Mouse (Mus musculus): ENCODE measurements around the gene Cchcr1.
"Not testable (repeated sequence)": the region's sequence is repeated elsewhere in the genome, so short reads cannot be mapped to it uniquely, and the experiment has no call there.

Gene Cchcr1

DNA sequence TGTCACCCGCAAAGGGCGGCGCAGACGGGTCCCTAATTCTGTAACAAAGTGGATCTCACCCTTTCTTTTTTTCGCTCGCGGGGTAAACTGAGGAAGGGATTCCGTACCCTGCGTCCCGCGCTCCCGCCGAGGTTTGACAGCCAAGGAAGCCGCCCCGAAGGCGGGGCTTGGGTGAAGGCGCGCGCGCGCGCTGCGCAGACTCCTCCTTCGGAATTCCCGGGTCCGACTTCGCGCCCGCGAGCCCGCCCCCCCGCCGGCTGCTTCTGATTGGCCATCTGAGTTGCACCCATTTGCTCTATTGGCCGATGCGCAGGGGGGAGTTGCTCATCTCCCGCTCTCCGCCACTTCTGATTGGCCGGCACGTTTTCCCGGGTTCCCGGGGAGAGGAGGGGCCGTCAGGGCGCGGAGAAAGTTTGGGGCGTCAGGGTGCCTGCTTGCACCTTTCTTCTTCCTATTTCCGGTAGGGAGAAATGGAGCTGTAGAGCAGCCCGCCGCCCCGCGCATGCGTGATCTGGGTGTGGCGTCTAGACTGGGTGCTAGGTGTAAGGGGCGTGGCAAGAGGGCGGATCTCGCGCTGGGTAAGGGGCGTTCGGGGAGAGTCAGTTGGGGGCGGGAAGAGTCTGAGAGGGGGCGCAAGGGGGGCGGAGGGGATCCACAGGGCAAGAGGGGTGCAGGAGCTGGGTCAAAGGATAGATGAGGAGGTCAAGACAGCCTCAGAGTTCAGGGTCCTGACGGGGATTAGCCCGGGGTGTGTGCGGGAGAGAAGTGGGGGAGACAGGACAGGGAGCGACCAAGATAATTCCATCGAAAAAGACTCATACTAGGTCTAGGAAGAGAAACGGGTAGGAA lies at the start of gene Cchcr1, which contains the start of gene Tcf19:
TSS of gene Cchcr1 (plus strand) at position 449 of the 849 bp plus-strand sequence.
TSS of gene Tcf19 (minus strand) at position 173 of the 849 bp plus-strand sequence.
- in situ Hi-C loops (cut with MboI, MseI), result loop anchor here (5.0 kb wide), 1 partner anchor 95 kb away; the partner anchor contains the start of gene H2-Q6

DNA sequence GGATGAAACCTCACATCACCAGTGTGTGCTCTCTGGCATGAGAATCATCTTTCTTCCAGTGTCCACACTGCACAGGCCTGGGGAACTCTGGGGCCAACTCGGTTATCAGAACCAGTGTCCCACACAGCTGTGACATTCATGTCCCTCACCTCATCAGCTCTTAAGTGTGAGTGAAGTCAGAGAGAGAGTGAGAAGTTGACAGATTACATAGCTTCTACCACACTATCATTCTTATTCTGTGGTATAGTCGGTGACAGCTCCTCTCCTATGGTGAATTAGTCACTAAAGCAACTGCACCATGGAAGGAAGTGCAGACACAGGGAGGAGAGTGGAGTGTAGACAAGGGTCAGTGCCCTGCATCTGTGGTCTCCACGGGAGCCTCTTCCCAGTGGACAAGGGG lies 48.0 kb upstream of the Cchcr1 start:
- in situ Hi-C loops (cut with MboI, MseI), result not testable (repeated sequence)

DNA sequence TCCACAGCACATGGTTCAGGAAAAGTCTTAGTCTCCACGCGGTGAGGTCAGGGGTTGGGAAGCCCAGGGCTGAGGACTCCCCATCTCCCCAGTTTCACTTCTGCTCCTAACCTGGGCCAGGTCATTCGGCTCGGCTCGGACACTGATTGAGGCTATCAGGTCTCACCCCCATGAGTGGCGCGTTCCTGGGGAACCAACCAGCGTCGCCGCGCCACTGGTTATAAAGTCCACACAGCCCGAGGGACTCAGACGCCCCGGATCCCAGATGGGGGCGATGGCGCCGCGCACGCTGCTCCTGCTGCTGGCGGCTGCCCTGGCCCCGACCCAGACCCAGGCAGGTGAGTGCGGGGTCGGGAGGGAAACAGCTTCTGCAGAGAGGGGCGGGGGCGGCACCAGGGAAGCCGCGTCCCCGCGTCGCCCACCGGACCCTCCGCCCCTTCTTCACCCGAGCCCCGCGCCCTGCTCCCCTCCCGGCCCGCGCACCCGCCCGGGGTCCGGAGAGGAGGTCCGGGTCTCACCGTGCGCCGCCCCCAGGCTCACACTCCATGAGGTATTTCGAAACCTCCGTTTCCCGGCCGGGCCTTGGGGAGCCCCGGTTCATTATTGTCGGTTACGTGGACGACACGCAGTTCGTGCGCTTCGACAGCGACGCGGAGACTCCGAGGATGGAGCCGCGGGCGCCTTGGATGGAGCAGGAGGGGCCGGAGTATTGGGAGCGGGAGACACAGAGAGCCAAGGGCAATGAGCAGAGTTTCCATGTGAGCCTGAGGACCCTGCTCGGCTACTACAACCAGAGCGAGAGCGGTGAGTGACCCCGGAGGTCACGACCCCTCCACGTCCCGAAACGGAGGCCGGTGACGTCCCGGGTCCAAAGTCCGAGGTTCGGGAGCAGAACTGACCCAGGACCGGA lies 46.8 kb upstream of the Cchcr1 start, which contains the start of gene H2-Q10:
TSS of gene H2-Q10 (plus strand) at position 248 of the 910 bp plus-strand sequence.
- in situ Hi-C loops (cut with MboI, MseI), result no loop called here

DNA sequence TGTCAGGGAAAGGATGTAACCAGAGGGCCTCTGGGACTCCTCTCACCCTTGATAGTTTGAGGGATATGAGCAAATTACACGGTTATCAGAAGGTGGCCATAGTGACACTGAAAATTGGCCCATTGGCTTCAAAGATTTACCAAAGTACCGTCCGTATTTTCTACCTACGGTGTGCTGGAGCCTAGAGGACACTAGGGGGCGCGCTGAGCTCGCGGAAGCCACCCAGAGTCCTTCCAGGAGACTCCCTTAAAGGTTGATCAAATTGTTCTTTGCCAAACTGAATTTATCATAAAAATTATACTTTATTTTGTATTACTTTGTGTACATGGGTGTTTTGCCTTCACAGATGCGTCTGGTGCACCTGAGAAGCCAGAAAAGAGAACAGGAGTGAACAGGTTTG lies 32.8 kb upstream of the Cchcr1 start:
- in situ Hi-C loops (cut with MboI, MseI), result no loop called here

- in situ Hi-C loops (cut with MboI, MseI), result no loop called here
These were observed 31.2 kb upstream of the Cchcr1 start for GRCm38 (mm10) chr17:35485702-35486101.

- in situ Hi-C loops (cut with MboI, MseI), result no loop called here
These were observed 30.2 kb upstream of the Cchcr1 start for GRCm38 (mm10) chr17:35486726-35487125.

DNA sequence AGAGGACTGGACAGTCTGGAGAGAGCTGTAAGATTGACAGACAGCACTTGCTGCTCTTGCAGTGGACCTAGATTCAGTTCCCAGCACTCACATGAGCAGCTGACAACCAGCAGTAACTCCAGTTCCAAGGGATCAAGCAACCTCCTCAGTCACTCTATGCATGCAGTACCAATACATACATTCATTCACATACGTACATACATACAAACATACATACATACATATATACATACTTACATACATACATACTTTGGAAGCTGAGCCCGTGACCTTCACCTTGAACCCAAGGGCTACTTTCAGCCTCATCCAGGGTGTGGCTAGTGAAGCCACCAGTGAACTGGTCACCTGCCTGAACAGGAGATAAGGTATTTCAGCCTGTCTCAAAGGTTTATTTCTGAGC lies 28.9 kb upstream of the Cchcr1 start:
- in situ Hi-C loops (cut with MboI, MseI), result no loop called here

DNA sequence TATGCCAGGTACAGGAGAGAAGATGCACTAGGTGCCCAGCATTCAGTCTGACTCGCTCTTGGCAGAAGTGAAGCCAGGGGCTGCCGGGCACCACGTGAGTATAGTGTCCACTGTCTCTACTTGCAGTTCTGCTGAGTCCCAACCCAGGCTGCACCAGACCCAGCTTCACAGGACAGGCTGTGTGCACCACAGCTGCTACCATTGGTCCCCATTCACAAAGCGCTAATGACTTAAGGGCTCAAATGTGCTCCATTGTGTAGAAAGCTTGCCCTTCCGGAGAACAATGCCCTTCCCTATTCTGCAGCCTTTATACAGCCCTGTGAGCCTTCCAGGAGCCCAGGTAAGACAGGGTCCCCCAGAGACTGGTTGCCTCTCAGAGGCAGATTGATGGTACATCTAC lies 26.6 kb upstream of the Cchcr1 start:
- in situ Hi-C loops (cut with MboI, MseI), result no loop called here

DNA sequence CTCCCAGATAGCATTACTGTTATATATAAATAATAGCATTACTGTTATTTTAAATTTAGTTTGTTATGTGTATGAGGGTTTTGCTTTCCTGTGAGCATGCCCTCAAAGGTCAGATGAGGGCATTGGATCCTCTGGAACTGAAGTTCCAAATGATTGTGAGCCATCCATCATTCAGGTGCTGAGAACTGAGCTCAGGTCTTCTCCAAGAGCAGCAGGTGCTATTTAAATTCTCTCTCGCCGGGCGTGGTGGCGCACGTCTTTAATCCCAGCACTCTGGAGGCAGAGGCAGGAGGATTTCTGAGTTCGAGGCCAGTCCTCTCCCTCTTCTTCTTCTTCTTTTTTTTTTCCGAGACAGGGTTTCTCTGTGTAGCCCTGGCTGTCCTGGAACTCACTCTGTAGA lies 19.8 kb upstream of the Cchcr1 start:
- in situ Hi-C loops (cut with MboI, MseI), result no loop called here

- in situ Hi-C loops (cut with MboI, MseI), result no loop called here
These were observed 14.7 kb upstream of the Cchcr1 start for GRCm38 (mm10) chr17:35502226-35502625.

GRCm38 (mm10) chr17:35502762-35503161 lies 14.1 kb upstream of the Cchcr1 start:
- in situ Hi-C loops (cut with MboI, MseI), result no loop called here

- in situ Hi-C loops (cut with MboI, MseI), result no loop called here
These were observed 13.1 kb upstream of the Cchcr1 start for GRCm38 (mm10) chr17:35503849-35504248.

- in situ Hi-C loops (cut with MboI, MseI), result no loop called here
These were observed 12.0 kb upstream of the Cchcr1 start for GRCm38 (mm10) chr17:35504628-35505481.

- in situ Hi-C loops (cut with MboI, MseI), result no loop called here
These were observed 11.1 kb upstream of the Cchcr1 start, which contains the start of gene Pou5f1 for GRCm38 (mm10) chr17:35505776-35506175. TSS of gene Pou5f1 (plus strand) at chr17:35506018.

DNA sequence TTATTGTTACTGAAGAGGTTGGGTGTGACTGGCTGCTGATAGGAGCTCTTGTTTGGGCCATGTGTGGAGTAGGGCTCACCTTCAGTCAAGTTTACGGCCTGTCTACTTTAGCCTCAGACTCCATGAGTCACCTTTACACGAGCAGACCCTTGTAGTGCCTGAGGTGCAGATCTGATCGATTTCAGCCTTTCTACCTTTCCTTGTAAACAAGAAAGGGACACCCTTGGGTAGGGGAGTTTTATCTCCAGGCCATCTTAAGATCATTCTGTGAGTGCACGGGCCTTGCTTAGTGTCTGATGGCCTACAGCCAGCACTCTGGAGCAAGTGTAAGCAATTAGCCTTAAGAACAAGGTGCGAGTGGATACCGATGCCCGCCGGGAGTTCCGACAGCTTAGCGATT lies 10.0 kb upstream of the Cchcr1 start:
- in situ Hi-C loops (cut with MboI, MseI), result no loop called here

DNA sequence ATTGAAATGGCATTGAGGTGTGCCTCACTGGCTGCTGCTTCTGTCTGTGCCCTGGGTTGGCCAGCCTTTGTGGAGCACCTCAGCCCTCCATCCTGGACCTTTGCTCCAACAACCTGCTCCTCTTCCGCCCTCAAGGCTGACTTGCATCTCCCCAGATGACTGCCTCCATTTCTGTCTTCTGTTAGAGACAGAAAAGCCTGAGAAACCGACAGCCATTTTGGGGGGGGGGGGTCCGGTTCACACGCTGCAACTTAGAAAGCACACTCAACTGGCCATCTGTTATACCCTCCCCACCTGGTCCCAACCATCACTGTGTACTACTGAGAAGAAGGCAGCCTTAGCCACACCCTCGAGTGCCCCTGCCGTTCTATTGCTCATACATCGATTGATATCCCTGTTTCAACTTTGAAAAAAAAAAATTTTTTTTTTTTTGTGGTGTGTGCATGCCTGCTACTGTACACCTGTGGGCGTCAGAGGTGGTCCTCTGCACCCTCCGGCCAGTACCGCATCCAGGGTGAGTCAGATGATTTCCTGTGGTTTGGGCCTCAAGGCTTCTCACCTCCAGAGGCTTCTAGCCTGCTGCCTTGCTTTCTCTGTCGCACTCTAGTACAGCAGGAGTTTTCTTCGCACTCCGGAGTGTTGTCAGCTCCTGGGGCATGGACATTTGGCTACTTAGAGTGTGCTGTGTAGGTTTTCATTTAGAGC lies 9.2 kb upstream of the Cchcr1 start:
- in situ Hi-C loops (cut with MboI, MseI), result no loop called here

- in situ Hi-C loops (cut with MboI, MseI), result not testable (repeated sequence)
These were observed 8.6 kb upstream of the Cchcr1 start for GRCm38 (mm10) chr17:35508279-35508678.

- in situ Hi-C loops (cut with MboI, MseI), result no loop called here
These were observed 7.6 kb upstream of the Cchcr1 start for GRCm38 (mm10) chr17:35509284-35509683.

DNA sequence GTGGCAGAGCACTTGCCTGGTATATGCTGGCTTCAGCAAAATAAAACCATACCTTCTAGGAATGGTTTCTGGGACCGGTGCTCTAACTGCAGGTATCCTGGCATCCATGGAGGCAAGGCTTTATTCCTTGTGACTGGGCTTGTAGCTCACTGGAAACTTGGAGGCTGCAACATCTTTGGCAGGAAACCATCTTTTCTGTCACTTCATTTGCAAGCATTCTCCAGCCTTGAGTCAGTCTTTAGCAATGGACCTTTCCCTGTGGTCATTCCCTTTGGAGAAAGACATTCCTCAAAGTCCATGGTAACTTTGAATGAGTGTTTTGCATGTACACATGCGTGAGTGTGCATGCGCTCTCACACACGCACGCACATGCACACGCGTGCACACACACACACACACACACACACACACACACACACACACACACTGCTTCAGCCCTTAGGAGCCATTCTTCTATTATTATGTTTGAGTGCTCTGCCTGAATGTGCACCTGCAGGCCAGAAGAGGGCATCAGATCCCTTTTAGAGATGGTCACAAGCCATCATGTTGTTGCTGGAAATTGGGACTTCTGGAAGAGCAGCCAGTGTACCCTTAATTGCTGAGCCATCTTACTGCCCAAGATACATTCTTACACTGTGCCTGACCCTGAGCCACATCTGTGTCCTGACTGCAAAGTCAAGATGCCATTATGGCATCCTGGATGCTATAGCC lies 3.8 kb upstream of the Cchcr1 start:
- in situ Hi-C loops (cut with MboI, MseI), result no loop called here

GRCm38 (mm10) chr17:35513886-35514285 lies 3.0 kb upstream of the Cchcr1 start:
- in situ Hi-C loops (cut with MboI, MseI), result no loop called here

All from T-helper 2 cell (primary cell).